Mouse (Mus musculus): Measurements from ENCODE around the gene Btaf1.

Btaf1 gene

GRCm38 (mm10) chr19:37020951-37021350 lies 95.1 kb downstream of the Btaf1 start:
- DNase-seq (ENCODE audit: low read depth, low spot score) = no peak

- no peak for DNase-seq (ENCODE audit: low read depth, low spot score)
These were observed 96.3 kb downstream of the Btaf1 start for GRCm38 (mm10) chr19:37022146-37022545.

- DNase-seq (ENCODE audit: low read depth, low spot score) = no peak
These were observed 100.0 kb downstream of the Btaf1 start for GRCm38 (mm10) chr19:37025839-37026319.

- no peak for DNase-seq (ENCODE audit: low read depth, low spot score)
These were observed 100.5 kb downstream of the Btaf1 start for GRCm38 (mm10) chr19:37026408-37026807.

GRCm38 (mm10) chr19:37029771-37030170 lies 103.9 kb downstream of the Btaf1 start:
- DNase-seq (ENCODE audit: low read depth, low spot score) = no peak

- DNase-seq (ENCODE audit: low read depth, low spot score) = no peak
These were observed 105.6 kb downstream of the Btaf1 start for GRCm38 (mm10) chr19:37031446-37031845.

- DNase-seq (ENCODE audit: low read depth, low spot score) = no peak
These were observed 106.5 kb downstream of the Btaf1 start for GRCm38 (mm10) chr19:37032364-37032763.

GRCm38 (mm10) chr19:37040906-37041305 lies 115.0 kb downstream of the Btaf1 start:
- DNase-seq (ENCODE audit: low read depth, low spot score) = no peak

GRCm38 (mm10) chr19:37044431-37044830 lies 118.6 kb downstream of the Btaf1 start:
- no peak for DNase-seq (ENCODE audit: low read depth, low spot score)

GRCm38 (mm10) chr19:37048507-37048906 lies 122.6 kb downstream of the Btaf1 start:
- DNase-seq (ENCODE audit: low read depth, low spot score) = no peak

- DNase-seq (ENCODE audit: low read depth, low spot score) = no peak
These were observed 124.9 kb downstream of the Btaf1 start for GRCm38 (mm10) chr19:37050643-37051345.

GRCm38 (mm10) chr19:37055976-37056556 lies 130.2 kb downstream of the Btaf1 start:
- no peak for DNase-seq (ENCODE audit: low read depth, low spot score)

- DNase-seq (ENCODE audit: low read depth, low spot score) = no peak
These were observed 131.5 kb downstream of the Btaf1 start for GRCm38 (mm10) chr19:37057161-37057905.

- no peak for DNase-seq (ENCODE audit: low read depth, low spot score)
These were observed 133.7 kb downstream of the Btaf1 start for GRCm38 (mm10) chr19:37059623-37060022.

GRCm38 (mm10) chr19:37060078-37060477 lies 134.2 kb downstream of the Btaf1 start:
- DNase-seq (ENCODE audit: low read depth, low spot score) = no peak

All from retina, adult 2 months (tissue).